Mouse (Mus musculus) adrenal gland, postnatal 25 days (tissue): ENCODE data around the gene Med25. TPM values are rescaled to one million over a fixed set of nuclear protein-coding genes. Genes with fewer than 3 reads are reported as not detected.
A peak's percentile ranks its signal among the peaks of the same experiment; 100 is the strongest.

ENCODE experiments used
- DNase-seq: peaks from one replicate; pipeline ENCODE4 v3.0.0; 2021; ENCODE audit warnings: mixed read lengths
- total RNA-seq: library from RNA; stranded (reverse); gene quantifications from 2 replicates; pipeline ENCODE4 v1.2.3, GENCODE M21; 2021

The Med25 gene
- total RNA-seq, 1 experiment from 2014 or later: 103 TPM

- no peak for DNase-seq
Observed at GRCm38 (mm10) chr7:44863210-44863609, 29.3 kb downstream of the Med25 start.

GRCm38 (mm10) chr7:44862434-44862833 is 30.1 kb downstream of the Med25 start:
- peak; percentile 28 for DNase-seq

GRCm38 (mm10) chr7:44861429-44861816 is 31.1 kb downstream of the Med25 start:
- no peak for DNase-seq

GRCm38 (mm10) chr7:44860576-44861428 is 31.7 kb downstream of the Med25 start:
- peak; percentile 79 for DNase-seq

GRCm38 (mm10) chr7:44859896-44860295 is 32.6 kb downstream of the Med25 start:
- no peak for DNase-seq

GRCm38 (mm10) chr7:44857905-44858304 is 34.6 kb downstream of the Med25 start:
- DNase-seq: peak; percentile 32

- peak; percentile 83 for DNase-seq
Observed at GRCm38 (mm10) chr7:44857042-44857552, 35.4 kb downstream of the Med25 start, which contains the start of gene Pnkp. Gene Pnkp, plus strand, starts transcription at chr7:44857139.

GRCm38 (mm10) chr7:44856265-44856916 is 36.1 kb downstream of the Med25 start:
- no peak for DNase-seq

GRCm38 (mm10) chr7:44855036-44855435 is 37.5 kb downstream of the Med25 start:
- no peak for DNase-seq

GRCm38 (mm10) chr7:44854356-44855031 is 38.0 kb downstream of the Med25 start:
- DNase-seq: peak; percentile 92

- DNase-seq: peak; percentile 38
Observed at GRCm38 (mm10) chr7:44853596-44854355, 38.7 kb downstream of the Med25 start.

- DNase-seq: no peak
Observed at GRCm38 (mm10) chr7:44853065-44853464, 39.4 kb downstream of the Med25 start.

GRCm38 (mm10) chr7:44852259-44853027 is 40.1 kb downstream of the Med25 start:
- DNase-seq: no peak

- DNase-seq: no peak
Observed at GRCm38 (mm10) chr7:44851625-44852234, 40.8 kb downstream of the Med25 start.

GRCm38 (mm10) chr7:44850789-44851624 is 41.5 kb downstream of the Med25 start:
- no peak for DNase-seq

- peak; percentile 81 for DNase-seq
Observed at GRCm38 (mm10) chr7:44850146-44850545, 42.4 kb downstream of the Med25 start.

- DNase-seq: peak; percentile 87
Observed at GRCm38 (mm10) chr7:44849416-44850111, 42.9 kb downstream of the Med25 start.

- DNase-seq: peak; percentile 96
Observed at GRCm38 (mm10) chr7:44848561-44849415, 43.7 kb downstream of the Med25 start, which contains the start of the genes Akt1s1 and Tbc1d17. Gene Akt1s1, plus strand, starts transcription at chr7:44848991. Gene Tbc1d17, minus strand, starts transcription at chr7:44849079.
